ENCODE assay signal across 8 mouse cellular contexts in the genomic region with DNA sequence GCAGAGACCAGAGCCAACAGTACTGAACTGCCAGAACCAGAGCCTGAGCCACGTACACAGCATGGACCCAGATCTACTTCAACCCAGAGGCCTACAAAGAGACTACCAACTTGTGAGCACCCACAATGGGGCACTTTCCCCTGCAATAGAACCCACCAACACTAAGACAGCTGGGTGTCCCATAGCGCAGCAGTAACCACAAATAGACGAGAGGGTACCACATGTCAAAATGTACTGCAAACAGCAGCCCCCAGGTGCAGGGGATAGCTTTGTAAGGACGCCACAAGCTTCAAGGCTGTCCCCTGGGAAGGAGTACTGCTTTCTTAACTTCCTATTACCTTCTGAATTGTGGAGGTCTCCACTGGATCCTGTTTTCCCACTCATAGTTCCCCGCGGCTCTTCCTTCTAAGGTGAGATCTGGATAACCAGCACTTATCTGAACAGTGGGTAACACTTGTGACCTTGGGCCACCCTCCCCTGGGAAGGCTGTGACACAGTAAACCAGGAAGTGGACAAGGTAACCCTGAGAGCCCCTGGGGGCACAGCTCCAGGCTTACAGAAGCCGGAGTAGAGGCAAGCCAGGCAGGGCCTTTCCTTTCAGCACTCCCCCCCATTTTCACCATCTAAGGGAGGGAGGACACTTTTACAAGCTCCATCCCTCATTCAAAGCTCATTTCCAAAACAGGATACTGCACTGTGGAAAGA. TPM values are rescaled to one million over a fixed set of nuclear protein-coding genes. Genes with fewer than 3 reads are reported as not detected.
DNase-seq lines count a peak whose midpoint lies in the region; ATAC-seq and TF ChIP-seq lines count a peak whose summit lies in the region.

No protein-coding gene starts in this region.

- no peaks in the 10 kb centered on the region for H3K27me3 ChIP-seq in heart, embryonic 13.5 days (replicated peaks)
- no peaks in the 10 kb centered on the region for H3K27me3 ChIP-seq in hindbrain, postnatal 0 days (ENCODE audit: insufficient read depth, low read length)
- H3K27me3 ChIP-seq in neural tube, embryonic 12.5 days (replicated peaks): no peaks in the 10 kb centered on the region

- H3K27ac ChIP-seq in heart, embryonic 13.5 days (replicated peaks): peak overlapping the region; percentile 97
- peak overlapping the region; percentile 37; the same call in 1 of the 2 replicates for H3K27ac ChIP-seq in brown adipose tissue, adult 24 weeks (replicated peaks; ENCODE audit: low read depth, low read length)
- no peak overlapping the region for H3K27ac ChIP-seq in hindbrain, postnatal 0 days
- H3K27ac ChIP-seq in neural tube, embryonic 12.5 days: no peak overlapping the region

- no peak for DNase-seq in heart, postnatal 4 days
- DNase-seq in hindbrain, postnatal 0 days (ENCODE audit: low spot score): no peak
- no peak for DNase-seq in urinary bladder, adult 18-20 months (ENCODE audit: low spot score in 2 of 2)
- no peak for DNase-seq in ovary, postnatal 10 days (ENCODE audit: low spot score)
- no peak for DNase-seq in kidney, adult 8-10 months

- peak overlapping the region; percentile 99 for H3K9ac ChIP-seq in heart, embryonic 13.5 days
- H3K9ac ChIP-seq in hindbrain, postnatal 0 days (replicated peaks; ENCODE audit: low read length): no peak overlapping the region; the same call in 1 of the 2 replicates
- peak overlapping the region; percentile 98 for H3K9ac ChIP-seq in neural tube, embryonic 12.5 days

- peak overlapping the region; percentile 86 for H3K4me2 ChIP-seq in heart, embryonic 13.5 days
- H3K4me2 ChIP-seq in hindbrain, postnatal 0 days (ENCODE audit: low read depth, low read length): peak overlapping the region; percentile 94
- H3K4me2 ChIP-seq in neural tube, embryonic 12.5 days (replicated peaks): peak overlapping the region; percentile 84

- 45% methylated on average over 7 of the region's 7 CpGs for WGBS in heart, embryonic 13.5 days
- 67% methylated on average over 7 of the region's 7 CpGs for WGBS in hindbrain, postnatal 0 days
- WGBS in neural tube, embryonic 12.5 days: 75% methylated on average over 7 of the region's 7 CpGs

- H3K4me3 ChIP-seq in heart, embryonic 13.5 days: peak overlapping the region; percentile 99
- H3K4me3 ChIP-seq in brown adipose tissue, adult 24 weeks (ENCODE audit: insufficient read depth, low read depth, low read length): peak overlapping the region; percentile 31
- peak overlapping the region; percentile 96; the same call in 1 of the 2 replicates for H3K4me3 ChIP-seq in hindbrain, postnatal 0 days (ENCODE audit: low read length)
- peak overlapping the region; percentile 15; the same call in 1 of the 2 replicates for H3K4me3 ChIP-seq in neural tube, embryonic 12.5 days

- H3K36me3 ChIP-seq in heart, embryonic 13.5 days: peaks cover 17% of the 10 kb centered on the region
- no peaks in the 10 kb centered on the region for H3K36me3 ChIP-seq in hindbrain, postnatal 0 days (ENCODE audit: insufficient read depth, low read length)
- H3K36me3 ChIP-seq in neural tube, embryonic 12.5 days: peaks cover 11% of the 10 kb centered on the region

- TF ChIP-seq CTCF in hindbrain, postnatal 0 days (IDR thresholded peaks at IDR 0.05; ENCODE audit: low read depth): no peak

- H3K9me3 ChIP-seq in heart, embryonic 13.5 days: no peaks in the 10 kb centered on the region
- no peaks in the 10 kb centered on the region for H3K9me3 ChIP-seq in hindbrain, postnatal 0 days (ENCODE audit: low read length)
- no peaks in the 10 kb centered on the region for H3K9me3 ChIP-seq in neural tube, embryonic 12.5 days

- no peak for ATAC-seq in heart, embryonic 13.5 days (ENCODE audit: extremely low read depth, insufficient number of reproducible peaks, low FRiP score, low TSS enrichment)
- ATAC-seq in hindbrain, postnatal 0 days: no peak
- no peak for ATAC-seq in neural tube, embryonic 12.5 days (ENCODE audit: low FRiP score, low read depth)

- peaks cover 71% of the 10 kb centered on the region for H3K4me1 ChIP-seq in heart, embryonic 13.5 days
- peaks cover 44% of the 10 kb centered on the region for H3K4me1 ChIP-seq in brown adipose tissue, adult 24 weeks (ENCODE audit: control insufficient read depth, insufficient read depth, insufficient read length, low read length)
- H3K4me1 ChIP-seq in hindbrain, postnatal 0 days (ENCODE audit: insufficient read depth, low read length): peaks cover 23% of the 10 kb centered on the region
- peaks cover 60% of the 10 kb centered on the region for H3K4me1 ChIP-seq in neural tube, embryonic 12.5 days

RNA-seq across cellular contexts. Expression of a gene that starts 31.1 kb away (rescaled TPM):
- polyA plus RNA-seq in heart, embryonic 13.5 days (2015; fragmentation: Nextera tagmentation; extraction: Ambion mirVana): 3.7 and 3.8 TPM in 2 replicates
- total RNA-seq in heart, postnatal 4 days (2021): 1 to 10 TPM in 1 of 2 experiments, under 1 TPM in 1; 0.90 to 1.1 TPM
- 0.79 TPM in 1 of 2 replicates, not detected in the other for polyA plus RNA-seq in brown adipose tissue, adult 24 weeks (2012; ENCODE audit: insufficient read depth, insufficient read length, missing spikeins)
- 29.9 and 30.9 TPM in 2 replicates for total RNA-seq in hindbrain, postnatal 0 days (2014; rRNA removed)
- polyA plus RNA-seq in hindbrain, postnatal 0 days (2015; fragmentation: Nextera tagmentation; extraction: Ambion mirVana): 34.1 and 39.7 TPM in 2 replicates
- polyA plus RNA-seq in neural tube, embryonic 12.5 days (2016; fragmentation: Nextera tagmentation; extraction: Ambion mirVana): 19.4 and 19.5 TPM in 2 replicates

RNA-seq across cellular contexts. Expression of a gene that starts 34.2 kb away (rescaled TPM):
- 68.7 and 72.2 TPM in 2 replicates for polyA plus RNA-seq in heart, embryonic 13.5 days (2015; fragmentation: Nextera tagmentation; extraction: Ambion mirVana)
- 10 to 100 TPM; 57.5 to 59.6 TPM for total RNA-seq in heart, postnatal 4 days (2021)
- 18.2 and 19.3 TPM in 2 replicates for polyA plus RNA-seq in brown adipose tissue, adult 24 weeks (2012; ENCODE audit: insufficient read depth, insufficient read length, missing spikeins)
- total RNA-seq in hindbrain, postnatal 0 days (2014; rRNA removed): 33.7 TPM in 2 replicates
- 84.0 and 95.5 TPM in 2 replicates for polyA plus RNA-seq in hindbrain, postnatal 0 days (2015; fragmentation: Nextera tagmentation; extraction: Ambion mirVana)
- polyA plus RNA-seq in neural tube, embryonic 12.5 days (2016; fragmentation: Nextera tagmentation; extraction: Ambion mirVana): 139 TPM in 2 replicates

RNA-seq across cellular contexts. Expression of a gene that starts 41.7 kb away (rescaled TPM):
- 29.3 and 30.3 TPM in 2 replicates for polyA plus RNA-seq in heart, embryonic 13.5 days (2015; fragmentation: Nextera tagmentation; extraction: Ambion mirVana)
- total RNA-seq in heart, postnatal 4 days (2021): 10 to 100 TPM; 31.4 to 34.2 TPM
- 10.2 and 14.6 TPM in 2 replicates for polyA plus RNA-seq in brown adipose tissue, adult 24 weeks (2012; ENCODE audit: insufficient read depth, insufficient read length, missing spikeins)
- 46.1 and 51.9 TPM in 2 replicates for total RNA-seq in hindbrain, postnatal 0 days (2014; rRNA removed)
- 34.5 and 35.1 TPM in 2 replicates for polyA plus RNA-seq in hindbrain, postnatal 0 days (2015; fragmentation: Nextera tagmentation; extraction: Ambion mirVana)
- polyA plus RNA-seq in neural tube, embryonic 12.5 days (2016; fragmentation: Nextera tagmentation; extraction: Ambion mirVana): 51.3 and 51.8 TPM in 2 replicates

RNA-seq across cellular contexts. Expression of a gene that starts 46.4 kb away (rescaled TPM):
- polyA plus RNA-seq in heart, embryonic 13.5 days (2015; fragmentation: Nextera tagmentation; extraction: Ambion mirVana): 2.6 and 2.7 TPM in 2 replicates
- total RNA-seq in heart, postnatal 4 days (2021): 10 to 100 TPM; 13.3 to 14.8 TPM
- 6.6 and 8.0 TPM in 2 replicates for polyA plus RNA-seq in brown adipose tissue, adult 24 weeks (2012; ENCODE audit: insufficient read depth, insufficient read length, missing spikeins)
- 38.4 and 44.9 TPM in 2 replicates for total RNA-seq in hindbrain, postnatal 0 days (2014; rRNA removed)
- polyA plus RNA-seq in hindbrain, postnatal 0 days (2015; fragmentation: Nextera tagmentation; extraction: Ambion mirVana): 8.2 TPM in 2 replicates
- 25.3 and 29.9 TPM in 2 replicates for polyA plus RNA-seq in neural tube, embryonic 12.5 days (2016; fragmentation: Nextera tagmentation; extraction: Ambion mirVana)

Comparison
In these comparisons a context has a peak if more than half of its experiments do, and no peak if none do; other contexts are left out.
1. H3K27ac ChIP-seq: peak in heart, embryonic 13.5 days (single experiment) and brown adipose tissue, adult 24 weeks (single experiment); none in hindbrain, postnatal 0 days (single experiment) and neural tube, embryonic 12.5 days (single experiment).
2. H3K4me3 ChIP-seq: peak in every context shown above with its lines; median percentile 99 in heart, embryonic 13.5 days; 96 in hindbrain, postnatal 0 days; 31 in brown adipose tissue, adult 24 weeks; 15 in neural tube, embryonic 12.5 days.
3. Peak in every context shown above with its lines, with median percentiles within 50 percentile points of each other: H3K4me2 ChIP-seq.